12 mouse cellular contexts compared by ENCODE assay signal in the genomic region with DNA sequence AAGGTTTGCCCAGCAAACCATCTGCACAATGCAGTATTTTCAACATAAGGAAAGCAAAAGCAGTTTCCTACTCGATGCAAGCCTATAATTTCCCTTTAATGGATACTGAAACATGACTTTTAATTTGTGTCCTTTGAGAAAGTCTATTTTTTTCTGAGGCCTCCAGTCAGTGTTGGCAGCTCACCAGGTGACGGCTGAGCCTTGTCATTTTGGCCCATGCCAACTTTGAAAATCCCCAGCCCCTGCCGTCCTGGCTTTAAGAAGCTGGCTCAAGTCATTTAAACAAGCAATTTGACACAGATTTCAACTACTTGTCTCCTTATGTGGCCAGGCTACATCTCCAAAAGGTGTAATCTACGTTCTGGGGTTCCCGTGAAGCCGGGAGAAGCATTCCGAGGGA.
A peak's percentile ranks its signal among the peaks of the same experiment; 100 is the strongest.
DNase-seq lines count a peak whose midpoint lies in the region; ATAC-seq and TF ChIP-seq lines count a peak whose summit lies in the region.
"Had no signal": no experiment of that assay in that cellular context is flagged by ENCODE, and none has a peak within 500 bp of the region (broad histone marks: within the 10 kb centered on the region; RNA-seq: fewer than 3 reads in every experiment).

No protein-coding gene starts in this region.

- no peaks in the 10 kb centered on the region for H3K27me3 ChIP-seq in heart, embryonic 14.5 days (ENCODE audit: control insufficient read depth, insufficient read depth, low read length)
- H3K27me3 ChIP-seq in heart, embryonic 12.5 days (replicated peaks): no peaks in the 10 kb centered on the region
- H3K27me3 ChIP-seq in lung, embryonic 14.5 days (ENCODE audit: insufficient read depth, low read length): no peaks in the 10 kb centered on the region
- H3K27me3 ChIP-seq in lung, postnatal 0 days (replicated peaks; ENCODE audit: insufficient read depth, low read length): no peaks in the 10 kb centered on the region

- 53% methylated on average over 7 of the region's 7 CpGs for WGBS in heart, embryonic 14.5 days
- WGBS in heart, embryonic 12.5 days: 51% methylated on average over 7 of the region's 7 CpGs
- 55% methylated on average over 7 of the region's 7 CpGs for WGBS in lung, embryonic 14.5 days
- WGBS in lung, postnatal 0 days: 62% methylated on average over 7 of the region's 7 CpGs

- H3K27ac ChIP-seq in heart, embryonic 14.5 days (replicated peaks in 1 of 2; ENCODE audit: control insufficient read depth in 1 of 2, insufficient read depth in 1 of 2, low read depth in 2 of 2, low read length in 2 of 2): no peak overlapping the region
- H3K27ac ChIP-seq in heart, embryonic 12.5 days (ENCODE audit: poor library complexity, severe bottlenecking): no peak overlapping the region
- H3K27ac ChIP-seq in lung, embryonic 14.5 days (ENCODE audit: low read depth): no peak overlapping the region
- H3K27ac ChIP-seq in lung, postnatal 0 days (ENCODE audit: low read length): no peak overlapping the region

- H3K9me3 ChIP-seq in heart, embryonic 14.5 days (ENCODE audit: control insufficient read depth, low read length): no peaks in the 10 kb centered on the region
- H3K9me3 ChIP-seq in heart, embryonic 12.5 days (replicated peaks): no peaks in the 10 kb centered on the region
- H3K9me3 ChIP-seq in lung, embryonic 14.5 days (ENCODE audit: low read depth, low read length): no peaks in the 10 kb centered on the region
- H3K9me3 ChIP-seq in lung, postnatal 0 days (ENCODE audit: low read length): no peaks in the 10 kb centered on the region

- H3K4me3 ChIP-seq in heart, embryonic 14.5 days (ENCODE audit: control insufficient read depth in 1 of 2, insufficient read depth in 1 of 2, low read depth in 1 of 2, low read length in 2 of 2): no peak overlapping the region
- no peak overlapping the region for H3K4me3 ChIP-seq in heart, embryonic 12.5 days
- H3K4me3 ChIP-seq in lung, embryonic 14.5 days (ENCODE audit: low read depth, low read length): no peak overlapping the region
- no peak overlapping the region for H3K4me3 ChIP-seq in lung, postnatal 0 days (ENCODE audit: low read depth, low read length)
- H3K4me3 ChIP-seq: erythroblast, embryonic 14.5 days had no signal

- H3K9ac ChIP-seq in heart, embryonic 14.5 days (ENCODE audit: low read length): no peak overlapping the region
- H3K9ac ChIP-seq in heart, embryonic 12.5 days: no peak overlapping the region
- H3K9ac ChIP-seq in lung, embryonic 14.5 days: no peak overlapping the region
- no peak overlapping the region for H3K9ac ChIP-seq in lung, postnatal 0 days (replicated peaks; ENCODE audit: low read depth)

- no peak for TF ChIP-seq CTCF in lung, embryonic 14.5 days (IDR thresholded peaks at IDR 0.05; ENCODE audit: low read depth)
- TF ChIP-seq CTCF in lung, postnatal 0 days (IDR thresholded peaks at IDR 0.05): no peak

- peak; percentile 35 for DNase-seq in adrenal gland, adult 2 months
- DNase-seq in adrenal gland, postnatal 4 days (ENCODE audit: low spot score in 2 of 2): no peak
- DNase-seq in lung, embryonic 14.5 days: peak; percentile 21
- no peak for DNase-seq in lung, postnatal 0 days (ENCODE audit: low spot score)
- DNase-seq in cerebellum, postnatal 36 days: peak; percentile 31 to 41
- no peak for DNase-seq in urinary bladder, adult 18-20 months (ENCODE audit: low spot score in 2 of 2)
- DNase-seq: kidney, postnatal 4 days; thymus, adult 2 months had no signal

- TF ChIP-seq EP300 in lung, postnatal 0 days (IDR thresholded peaks at IDR 0.05): no peak

- ATAC-seq in heart, embryonic 14.5 days (ENCODE audit: insufficient number of reproducible peaks, insufficient read depth, low FRiP score, low read depth): no peak
- no peak for ATAC-seq in heart, embryonic 12.5 days (ENCODE audit: insufficient number of reproducible peaks, low FRiP score)
- ATAC-seq in lung, embryonic 14.5 days (ENCODE audit: insufficient read depth): no peak
- ATAC-seq in lung, postnatal 0 days: no peak
- ATAC-seq: midbrain, embryonic 16.5 days had no signal

- no peaks in the 10 kb centered on the region for H3K36me3 ChIP-seq in heart, embryonic 14.5 days (ENCODE audit: control insufficient read depth, insufficient read depth, low read length)
- H3K36me3 ChIP-seq in heart, embryonic 12.5 days: no peaks in the 10 kb centered on the region
- no peaks in the 10 kb centered on the region for H3K36me3 ChIP-seq in lung, embryonic 14.5 days (ENCODE audit: insufficient read depth)
- no peaks in the 10 kb centered on the region for H3K36me3 ChIP-seq in lung, postnatal 0 days (ENCODE audit: insufficient read depth, low read length)

- H3K4me2 ChIP-seq in heart, embryonic 14.5 days (ENCODE audit: low read length): peak overlapping the region; percentile 39
- H3K4me2 ChIP-seq in heart, embryonic 12.5 days: no peak overlapping the region
- no peak overlapping the region for H3K4me2 ChIP-seq in lung, embryonic 14.5 days
- H3K4me2 ChIP-seq in lung, postnatal 0 days (replicated peaks; ENCODE audit: low read depth, low read length): no peak overlapping the region

- H3K4me1 ChIP-seq in heart, embryonic 14.5 days (ENCODE audit: control insufficient read depth in 2 of 2, insufficient read depth in 2 of 2, low read length in 2 of 2): peaks cover 0 to 2% of the 10 kb centered on the region in 2 experiments; a peak in 1 of 4 replicates
- H3K4me1 ChIP-seq in heart, embryonic 12.5 days (replicated peaks): no peaks in the 10 kb centered on the region
- H3K4me1 ChIP-seq in lung, embryonic 14.5 days (ENCODE audit: insufficient read depth): no peaks in the 10 kb centered on the region
- H3K4me1 ChIP-seq in lung, postnatal 0 days (ENCODE audit: insufficient read depth, low read depth, low read length): no peaks in the 10 kb centered on the region; the same call in 1 of the 2 replicates

Comparison
In these comparisons a context has a peak if more than half of its experiments do, and no peak if none do; other contexts are left out.
1. DNase-seq: peak in adrenal gland, adult 2 months (single experiment), lung, embryonic 14.5 days (single experiment) and cerebellum, postnatal 36 days (2 of 2); none in adrenal gland, postnatal 4 days (0 of 2), lung, postnatal 0 days (single experiment) and urinary bladder, adult 18-20 months (0 of 2).